Mouse (Mus musculus): Measurements from ENCODE around the gene Cartpt.
"Not testable (repeated sequence)": the region's sequence is repeated elsewhere in the genome, so short reads cannot be mapped to it uniquely, and the experiment has no call there.

Cartpt gene

GRCm38 (mm10) chr13:99857336-99857735 is 43.6 kb downstream of the Cartpt start:
- DNase-seq (ENCODE audit: low read depth, low spot score), result no peak

- no peak for DNase-seq (ENCODE audit: low read depth, low spot score)
Observed at GRCm38 (mm10) chr13:99855229-99855628, 45.7 kb downstream of the Cartpt start.

DNA sequence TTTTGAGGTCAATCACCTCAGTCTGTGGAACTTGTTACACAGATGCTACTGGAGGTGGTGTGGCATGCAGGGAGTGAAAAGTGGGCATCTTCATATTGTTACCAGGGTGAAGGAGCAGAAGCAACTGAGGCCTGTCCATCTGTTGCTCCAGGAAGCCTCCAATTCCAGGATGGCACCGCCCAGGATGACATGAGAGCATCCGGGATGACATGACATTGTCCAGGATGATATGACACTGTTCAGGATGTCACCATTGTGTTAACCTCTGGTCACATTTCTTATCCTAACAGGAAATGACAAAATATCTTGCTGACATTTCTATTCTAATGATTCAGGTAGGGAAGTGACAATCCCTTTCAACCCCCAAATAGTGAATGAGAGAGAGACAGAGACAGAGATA is 47.8 kb downstream of the Cartpt start:
- DNase-seq (ENCODE audit: low read depth, low spot score), result no peak

GRCm38 (mm10) chr13:99852416-99852815 is 48.5 kb downstream of the Cartpt start:
- not testable (repeated sequence) for DNase-seq (ENCODE audit: low read depth, low spot score)

DNA sequence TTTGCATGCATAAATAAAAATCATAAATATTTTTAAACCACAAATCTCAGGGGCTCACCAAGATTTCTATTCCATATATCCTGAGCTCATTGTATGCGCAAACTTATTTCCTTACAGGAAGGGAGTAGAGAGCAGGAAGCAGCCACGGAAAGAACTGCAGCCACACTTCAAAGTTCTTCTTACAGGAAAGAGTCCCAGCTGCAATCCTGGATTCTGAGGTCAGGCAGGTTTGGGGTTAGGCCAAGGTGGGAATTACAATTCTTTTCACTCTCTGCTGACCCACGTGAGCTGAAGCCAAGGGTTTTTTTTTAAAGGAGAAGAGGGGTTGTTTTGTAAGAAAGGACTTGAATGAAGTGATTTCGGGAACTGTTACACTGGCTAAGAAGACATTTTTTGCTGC is 49.9 kb downstream of the Cartpt start:
- DNase-seq (ENCODE audit: low read depth, low spot score), result no peak

- peak; percentile 65 for DNase-seq (ENCODE audit: low read depth, low spot score)
Observed at GRCm38 (mm10) chr13:99849597-99849996, 51.3 kb downstream of the Cartpt start.
